ENCODE assay signal across 8 mouse cellular contexts in the genomic region with DNA sequence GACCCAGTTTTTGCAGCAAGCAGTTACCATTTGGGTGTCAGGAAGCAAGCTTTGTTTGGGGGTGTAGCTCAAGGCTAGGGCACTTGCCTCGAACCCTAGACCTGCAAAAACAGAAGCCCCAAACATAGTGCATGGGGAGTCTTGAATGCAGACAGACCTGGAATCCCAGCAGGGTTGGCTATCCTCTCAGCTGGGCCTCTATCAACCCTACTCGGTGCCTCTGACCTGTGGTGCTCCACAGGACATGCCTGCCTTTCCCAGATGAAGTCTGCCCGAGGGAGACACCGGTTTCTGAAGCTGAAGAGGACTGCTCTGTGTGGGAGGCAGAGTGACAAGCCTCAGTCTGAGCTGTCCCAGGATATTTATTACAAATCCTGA.
DNase-seq lines count a peak whose midpoint lies in the region; ATAC-seq and TF ChIP-seq lines count a peak whose summit lies in the region.

No protein-coding gene starts in this region.

- H3K4me3 ChIP-seq in heart, embryonic 16.5 days (ENCODE audit: low read length) = no peak overlapping the region
- no peak overlapping the region for H3K4me3 ChIP-seq in ES-Bruce4 (ENCODE audit: low read depth, low read length)
- H3K4me3 ChIP-seq in forebrain, embryonic 14.5 days (ENCODE audit: low read depth, low read length) = no peak overlapping the region
- no peak overlapping the region for H3K4me3 ChIP-seq in midbrain, embryonic 10.5 days

- H3K4me1 ChIP-seq in heart, embryonic 16.5 days (ENCODE audit: control insufficient read depth, insufficient read depth, low read length) = peaks cover 49% of the 10 kb centered on the region
- H3K4me1 ChIP-seq in ES-Bruce4 (ENCODE audit: control insufficient read depth, insufficient read depth, low read length) = peaks cover 8% of the 10 kb centered on the region
- H3K4me1 ChIP-seq in forebrain, embryonic 14.5 days (ENCODE audit: control insufficient read depth, insufficient read depth, low read length) = peaks cover 22% of the 10 kb centered on the region
- peaks cover 83% of the 10 kb centered on the region for H3K4me1 ChIP-seq in midbrain, embryonic 10.5 days

- intact Hi-C loops in heart, postnatal 36 days (cut with DNase I) = no loop called here

- no peak for DNase-seq in heart, postnatal 36 days
- no peak for DNase-seq in forebrain, embryonic 14.5 days (ENCODE audit: low spot score)
- DNase-seq in midbrain, embryonic 10.5 days (ENCODE audit: low spot score) = no peak
- DNase-seq in urinary bladder, postnatal 14 days (ENCODE audit: low spot score) = no peak
- DNase-seq in urinary bladder, postnatal 36 days (ENCODE audit: low spot score in 2 of 2) = no peak

- TF ChIP-seq CTCF in ES-Bruce4 (IDR thresholded peaks at IDR 0.05; ENCODE audit: low read depth, low read length) = no peak

- no peaks in the 10 kb centered on the region for H3K36me3 ChIP-seq in heart, embryonic 16.5 days (ENCODE audit: control insufficient read depth, insufficient read depth)
- no peaks in the 10 kb centered on the region for H3K36me3 ChIP-seq in ES-Bruce4 (ENCODE audit: control insufficient read depth, insufficient read depth, low read length, poor library complexity, severe bottlenecking)
- no peaks in the 10 kb centered on the region for H3K36me3 ChIP-seq in forebrain, embryonic 14.5 days (ENCODE audit: control insufficient read depth, insufficient read depth, low read length)
- no peaks in the 10 kb centered on the region for H3K36me3 ChIP-seq in midbrain, embryonic 10.5 days

- H3K27ac ChIP-seq in heart, embryonic 16.5 days (ENCODE audit: low read length) = peak overlapping the region; percentile 89
- H3K27ac ChIP-seq in ES-Bruce4 (ENCODE audit: insufficient read depth, low read length) = peak overlapping the region; percentile 19
- H3K27ac ChIP-seq in forebrain, embryonic 14.5 days (ENCODE audit: low read depth, low read length) = peak overlapping the region; percentile 73
- peak overlapping the region; percentile 91 for H3K27ac ChIP-seq in midbrain, embryonic 10.5 days (replicated peaks)

- WGBS in heart, embryonic 16.5 days = 24% methylated on average over 4 of the region's 4 CpGs
- WGBS in forebrain, embryonic 14.5 days = 25% methylated on average over 4 of the region's 4 CpGs
- 22% methylated on average over 4 of the region's 4 CpGs for WGBS in midbrain, embryonic 10.5 days

- no peaks in the 10 kb centered on the region for H3K27me3 ChIP-seq in heart, embryonic 16.5 days (ENCODE audit: control insufficient read depth, insufficient read depth, low read length)
- H3K27me3 ChIP-seq in ES-Bruce4 (ENCODE audit: control insufficient read depth, insufficient read depth, low read length, poor library complexity, severe bottlenecking) = no peaks in the 10 kb centered on the region
- no peaks in the 10 kb centered on the region for H3K27me3 ChIP-seq in forebrain, embryonic 14.5 days (replicated peaks; ENCODE audit: control insufficient read depth, insufficient read depth, low read length)
- no peaks in the 10 kb centered on the region for H3K27me3 ChIP-seq in midbrain, embryonic 10.5 days (ENCODE audit: low read depth, poor library complexity, severe bottlenecking)

- TF ChIP-seq EP300 in ES-Bruce4 (IDR thresholded peaks at IDR 0.05; ENCODE audit: insufficient read depth, low read depth, low read length) = no peak

- ATAC-seq in heart, embryonic 16.5 days (replicated peaks; ENCODE audit: extremely low read depth, insufficient read depth, low FRiP score) = no peak
- ATAC-seq in forebrain, embryonic 14.5 days = no peak
- no peak for ATAC-seq in monocyte, adult 5-6 weeks (replicated peaks; ENCODE audit: insufficient number of reproducible peaks, low FRiP score, low TSS enrichment, poor library complexity, severe bottlenecking)

- no peak overlapping the region for H3K9ac ChIP-seq in heart, embryonic 16.5 days (ENCODE audit: low read length)
- peak overlapping the region; percentile 32 for H3K9ac ChIP-seq in ES-Bruce4 (ENCODE audit: low read depth, poor library complexity, severe bottlenecking)
- peak overlapping the region; percentile 5; the same call in 1 of the 2 replicates for H3K9ac ChIP-seq in forebrain, embryonic 14.5 days (ENCODE audit: low read length)

- H3K9me3 ChIP-seq in heart, embryonic 16.5 days (replicated peaks; ENCODE audit: control insufficient read depth, low read length) = no peaks in the 10 kb centered on the region
- H3K9me3 ChIP-seq in ES-Bruce4 (replicated peaks; ENCODE audit: control insufficient read depth, insufficient read depth, low read length, poor library complexity, severe bottlenecking) = no peaks in the 10 kb centered on the region
- H3K9me3 ChIP-seq in forebrain, embryonic 14.5 days (replicated peaks; ENCODE audit: control insufficient read depth, low read length) = no peaks in the 10 kb centered on the region
- H3K9me3 ChIP-seq in midbrain, embryonic 10.5 days (replicated peaks) = no peaks in the 10 kb centered on the region

- TF ChIP-seq POLR2A in ES-Bruce4 (IDR thresholded peaks at IDR 0.05; ENCODE audit: insufficient read depth, low read length) = no peak

- no peak overlapping the region for H3K4me2 ChIP-seq in heart, embryonic 16.5 days (ENCODE audit: low read depth, low read length)
- no peak overlapping the region for H3K4me2 ChIP-seq in forebrain, embryonic 14.5 days (ENCODE audit: low read length)

Comparison
In these comparisons a context has a peak if more than half of its experiments do, and no peak if none do; other contexts are left out.
1. H3K27ac ChIP-seq: peak in every context shown above with its lines; median percentile 91 in midbrain, embryonic 10.5 days; 89 in heart, embryonic 16.5 days; 73 in forebrain, embryonic 14.5 days; 19 in ES-Bruce4.